Mouse (Mus musculus) forebrain, embryonic 13.5 days (tissue): ENCODE results near the gene Serpina11. TPM values are rescaled to one million over a fixed set of nuclear protein-coding genes. Genes with fewer than 3 reads are reported as not detected.
"Not testable (repeated sequence)": the region's sequence is repeated elsewhere in the genome, so short reads cannot be mapped to it uniquely, and the experiment has no call there.

Experiments used
- ATAC-seq: fragments of 200-750 bp; cut with Nextera tagmentation; 2 replicates; pipeline ENCODE4 v1.8.0; 2017
- H3K27ac ChIP-seq: fragments of 300-500 bp; sonication (generic); 2 replicates; pipeline ENCODE4 v1.5.1; 2015; ENCODE audit warnings: inconsistent platforms, mild to moderate bottlenecking, moderate library complexity
- H3K27me3 ChIP-seq: fragments of 300-500 bp; sonication (generic); 2 replicates; pipeline ENCODE4 v1.6.1; 2015; ENCODE audit warnings: mild to moderate bottlenecking, inconsistent platforms
- H3K36me3 ChIP-seq: fragments of 300-500 bp; sonication (generic); 2 replicates; pipeline ENCODE4 v1.6.1; 2015; ENCODE audit warnings: mild to moderate bottlenecking, inconsistent platforms; ENCODE audit not compliant: poor library complexity, severe bottlenecking
- H3K4me1 ChIP-seq: fragments of 300-500 bp; sonication (generic); 2 replicates; pipeline ENCODE4 v1.6.1; 2015; ENCODE audit warnings: inconsistent platforms
- H3K4me2 ChIP-seq: fragments of 300-500 bp; sonication (generic); 2 replicates; pipeline ENCODE4 v1.6.1; 2015; ENCODE audit warnings: inconsistent platforms, mild to moderate bottlenecking, moderate library complexity
- H3K4me3 ChIP-seq: fragments of 300-500 bp; sonication (generic); 2 replicates; pipeline ENCODE4 v1.5.1; 2015; ENCODE audit warnings: mild to moderate bottlenecking, inconsistent platforms
- H3K9ac ChIP-seq: fragments of 300-500 bp; sonication (generic); 2 replicates; pipeline ENCODE4 v1.6.1; 2015; ENCODE audit warnings: mild to moderate bottlenecking, inconsistent platforms
- H3K9me3 ChIP-seq: fragments of 300-500 bp; sonication (generic); replicated peaks from 2 replicates; pipeline ENCODE4 v1.6.1; 2016; ENCODE audit warnings: inconsistent platforms
- WGBS: fragments of 180-500 bp; shearing (Covaris S2); methylation state at CpG from one replicate; pipeline ENCODE4 v1.1.7; 2015; 5-methylcytosine and 5-hydroxymethylcytosine counted together
- polyA plus RNA-seq: library from polyadenylated mRNA; unstranded; fragments of >200 nt; fragmentation: Nextera tagmentation; extraction: Ambion mirVana; gene quantifications from 2 replicates; pipeline ENCODE4 v1.2.1, GENCODE M21; 2015

Gene Serpina11
- polyA plus RNA-seq, 1 experiment from 2014 or later = not detected

GRCm38 (mm10) chr12:103966761-103967160 lies 23.0 kb downstream of the Serpina11 start:
- Histone ChIP-seq H3K9me3 (peaks cover 13% of the 10 kb centered on the region; the same call in 1 of the 2 replicates), H3K4me2 (no peak overlapping the region), H3K27ac (no peak overlapping the region), H3K27me3 (no peaks in the 10 kb centered on the region), H3K4me1 (no peaks in the 10 kb centered on the region), H3K36me3 (no peaks in the 10 kb centered on the region), H3K9ac (no peak overlapping the region), H3K4me3 (no peak overlapping the region)
- WGBS = 68% methylated on average over 3 of the region's 3 CpGs
- ATAC-seq = no peak

- ATAC-seq = no peak
- 86% methylated on average over 4 of the region's 4 CpGs for WGBS
- no peak overlapping the region for H3K4me3 ChIP-seq
These were observed 26.5 kb downstream of the Serpina11 start for GRCm38 (mm10) chr12:103963288-103963687.

GRCm38 (mm10) chr12:103962860-103963259 lies 26.9 kb downstream of the Serpina11 start:
- 92% methylated on average over 8 of the region's 8 CpGs for WGBS
- no peak overlapping the region for H3K4me3 ChIP-seq
- no peak overlapping the region for H3K9ac ChIP-seq
- H3K36me3 ChIP-seq = no peaks in the 10 kb centered on the region
- ATAC-seq = no peak
- no peak overlapping the region for H3K4me2 ChIP-seq
- no peaks in the 10 kb centered on the region for H3K27me3 ChIP-seq
- no peaks in the 10 kb centered on the region for H3K4me1 ChIP-seq
- peaks cover 17% of the 10 kb centered on the region; the same call in 1 of the 2 replicates for H3K9me3 ChIP-seq
- H3K27ac ChIP-seq = no peak overlapping the region

More at GRCm38 (mm10) chr12:103963288-103963687, 26.5 kb downstream of the Serpina11 start:
- Histone ChIP-seq H3K27me3 (no peaks in the 10 kb centered on the region), H3K9ac (no peak overlapping the region), H3K9me3 (peaks cover 17% of the 10 kb centered on the region; the same call in 1 of the 2 replicates), H3K4me1 (no peaks in the 10 kb centered on the region), H3K4me2 (no peak overlapping the region), H3K36me3 (no peaks in the 10 kb centered on the region), H3K27ac (no peak overlapping the region)

GRCm38 (mm10) chr12:103962337-103962736 lies 27.4 kb downstream of the Serpina11 start:
- Histone ChIP-seq H3K4me2 (no peak overlapping the region), H3K4me1 (no peaks in the 10 kb centered on the region), H3K27ac (no peak overlapping the region), H3K27me3 (no peaks in the 10 kb centered on the region), H3K4me3 (no peak overlapping the region), H3K36me3 (no peaks in the 10 kb centered on the region), H3K9me3 (peaks cover 14% of the 10 kb centered on the region; the same call in 1 of the 2 replicates), H3K9ac (no peak overlapping the region)
- 87% methylated on average over 5 of the region's 5 CpGs for WGBS
- ATAC-seq = no peak

- Histone ChIP-seq H3K36me3 (no peaks in the 10 kb centered on the region), H3K27me3 (no peaks in the 10 kb centered on the region), H3K4me3 (no peak overlapping the region), H3K9ac (no peak overlapping the region), H3K4me1 (no peaks in the 10 kb centered on the region), H3K27ac (no peak overlapping the region), H3K9me3 (peaks cover 14% of the 10 kb centered on the region; the same call in 1 of the 2 replicates), H3K4me2 (no peak overlapping the region)
- ATAC-seq = no peak
- 89% methylated on average over 1 of the region's 1 CpGs for WGBS
These were observed 28.0 kb downstream of the Serpina11 start for GRCm38 (mm10) chr12:103961716-103962115.

- 91% methylated on average over 3 of the region's 3 CpGs for WGBS
- no peaks in the 10 kb centered on the region for H3K36me3 ChIP-seq
- no peaks in the 10 kb centered on the region for H3K27me3 ChIP-seq
- no peak within 1 kb of the TSS for H3K27ac ChIP-seq
- no peak within 1 kb of the TSS for H3K4me2 ChIP-seq
- H3K9me3 ChIP-seq = peaks cover 14% of the 10 kb centered on the region; the same call in 1 of the 2 replicates
- no peak within 1 kb of the TSS for H3K9ac ChIP-seq
- no peaks in the 10 kb centered on the region for H3K4me1 ChIP-seq
- H3K4me3 ChIP-seq = no peak within 1 kb of the TSS
- ATAC-seq = no peak
These were observed 31.0 kb downstream of the Serpina11 start, which contains the start of gene Serpina1e for GRCm38 (mm10) chr12:103958798-103959197. TSS of gene Serpina1e (minus strand) at chr12:103958975.

GRCm38 (mm10) chr12:103956555-103956954 lies 33.2 kb downstream of the Serpina11 start:
- not testable (repeated sequence) for ATAC-seq, H3K27me3 ChIP-seq, H3K27ac ChIP-seq, H3K36me3 ChIP-seq, H3K4me3 ChIP-seq, H3K4me2 ChIP-seq, H3K9me3 ChIP-seq, H3K9ac ChIP-seq, H3K4me1 ChIP-seq
- WGBS = 81% methylated on average over 2 of the region's 2 CpGs

GRCm38 (mm10) chr12:103952972-103953371 lies 36.8 kb downstream of the Serpina11 start:
- H3K4me1 ChIP-seq, H3K27me3 ChIP-seq, H3K9ac ChIP-seq, ATAC-seq, H3K27ac ChIP-seq, H3K36me3 ChIP-seq, H3K4me2 ChIP-seq, H3K4me3 ChIP-seq, H3K9me3 ChIP-seq: not testable (repeated sequence)
- WGBS = 79% methylated on average over 3 of the region's 3 CpGs

GRCm38 (mm10) chr12:103946243-103946642 lies 43.5 kb downstream of the Serpina11 start:
- H3K4me1 ChIP-seq = no peaks in the 10 kb centered on the region
- no peaks in the 10 kb centered on the region for H3K36me3 ChIP-seq
- H3K27me3 ChIP-seq = no peaks in the 10 kb centered on the region
- H3K9ac ChIP-seq = no peak overlapping the region
- no peak for ATAC-seq
- H3K9me3 ChIP-seq = peaks cover 9% of the 10 kb centered on the region
- H3K4me3 ChIP-seq = no peak overlapping the region
- no peak overlapping the region for H3K4me2 ChIP-seq
- no peak overlapping the region for H3K27ac ChIP-seq
- whole genome bisulfite sequencing = 84% methylated on average over 4 of the region's 4 CpGs

Other genes starting within 250 kb of the Serpina11 start
- gene Serpina1d, start 216.4 kb downstream of the Serpina11 start, polyA plus RNA-seq = 0.18 TPM in 1 of 2 replicates, not detected in the other
- gene Serpina1b, start 159.6 kb downstream of the Serpina11 start, polyA plus RNA-seq = 0.27 and 3.3 TPM in 2 replicates
- 1.8 TPM in 1 of 2 replicates, not detected in the other for gene Serpina1a, start 126.4 kb downstream of the Serpina11 start, polyA plus RNA-seq
- gene Serpina1c, start 85.1 kb downstream of the Serpina11 start, polyA plus RNA-seq = 1.3 TPM in 1 of 2 replicates, not detected in the other
- gene Serpina1e, start 31.0 kb downstream of the Serpina11 start, polyA plus RNA-seq = 1.00 TPM in 1 of 2 replicates, not detected in the other
- gene Serpina9, start 23.8 kb upstream of the Serpina11 start, polyA plus RNA-seq = not detected in 2 replicates
- not detected in 2 replicates for gene Serpina12, start 54.5 kb upstream of the Serpina11 start, polyA plus RNA-seq
- not detected in 2 replicates for gene Serpina5, start 111.2 kb upstream of the Serpina11 start, polyA plus RNA-seq
- gene Serpina3a, start 122.8 kb upstream of the Serpina11 start, polyA plus RNA-seq = not detected in 2 replicates
- not detected in 2 replicates for gene Serpina3b, start 138.0 kb upstream of the Serpina11 start, polyA plus RNA-seq
- not detected in 2 replicates for gene Serpina3c, start 163.9 kb upstream of the Serpina11 start, polyA plus RNA-seq
- gene Serpina3f, start 224.6 kb upstream of the Serpina11 start, polyA plus RNA-seq = 0.19 TPM in 1 of 2 replicates, not detected in the other
- 0.09 and 0.23 TPM in 2 replicates for gene Serpina3g, start 246.3 kb upstream of the Serpina11 start, polyA plus RNA-seq